Mouse (Mus musculus) CH12.LX (cell line): ENCODE measurements around the gene Haao. TPM values are rescaled to one million over a fixed set of nuclear protein-coding genes. Genes with fewer than 3 reads are reported as not detected.
"Not testable (repeated sequence)": the region's sequence is repeated elsewhere in the genome, so short reads cannot be mapped to it uniquely, and the experiment has no call there.

Experiments used
- DNase-seq: peaks from one replicate; pipeline ENCODE4 v3.0.0-alpha.2; 2013; ENCODE audit errors: extremely low read depth
- H3K27ac ChIP-seq: 2 replicates; pipeline ENCODE4 v1.5.1; 2012; ENCODE audit warnings: low read depth, mild to moderate bottlenecking, control low read depth, moderate library complexity; ENCODE audit not compliant: insufficient read depth
- H3K27me3 ChIP-seq: replicated peaks from 2 replicates; pipeline ENCODE3; 2012; ENCODE audit warnings: inconsistent platforms
- H3K36me3 ChIP-seq, 2 experiments: replicated peaks in 1 of 2; 2 replicates each; pipeline versions ENCODE3 to v1.6.1; 2012; ENCODE audit warnings: inconsistent platforms in 1 of 2, low read length in 1 of 2, mild to moderate bottlenecking in 1 of 2, mixed read lengths in 1 of 2, moderate library complexity in 1 of 2; ENCODE audit not compliant: control insufficient read depth in 1 of 2, insufficient read depth in 1 of 2
- H3K4me1 ChIP-seq, 2 experiments: 2 replicates each; pipeline ENCODE4 v1.6.1; 2012; ENCODE audit warnings: inconsistent platforms in 1 of 2, moderate library complexity in 1 of 2; ENCODE audit not compliant: insufficient read depth in 2 of 2, control insufficient read depth in 1 of 2
- H3K4me2 ChIP-seq: 2 replicates; pipeline ENCODE4 v1.6.1; 2012; ENCODE audit warnings: low read depth, mild to moderate bottlenecking, control low read depth; ENCODE audit not compliant: poor library complexity, insufficient read depth, severe bottlenecking
- H3K4me3 ChIP-seq, 3 experiments: fragments of 150-350 bp in 1 of 3; sonication (generic) in 1 of 3; replicated peaks in 1 of 3; 2 replicates each; pipeline versions ENCODE3 to v1.5.1; 2011 to 2012; ENCODE audit warnings: low read depth in 2 of 3, low read length in 2 of 3, mild to moderate bottlenecking in 2 of 3, moderate library complexity in 2 of 3, control low read depth in 1 of 3, improper control_type of control experiment in 1 of 3, inconsistent platforms in 1 of 3, mixed read lengths in 1 of 3; ENCODE audit not compliant: poor library complexity in 1 of 3
- H3K79me2 ChIP-seq: replicated peaks from 2 replicates; pipeline ENCODE4 v1.6.1; 2012; ENCODE audit warnings: mild to moderate bottlenecking, moderate library complexity; ENCODE audit not compliant: control insufficient read depth, poor library complexity, insufficient read depth, severe bottlenecking; ENCODE audit errors: extremely low read depth
- H3K9ac ChIP-seq: 2 replicates; pipeline ENCODE4 v1.6.1; 2012; ENCODE audit warnings: low read depth, mild to moderate bottlenecking, control low read depth, moderate library complexity; ENCODE audit not compliant: insufficient read depth
- H3K9me3 ChIP-seq: replicated peaks from 2 replicates; pipeline ENCODE3; 2012; ENCODE audit warnings: low read length, inconsistent platforms, mixed read lengths
- CHD1 ChIP-seq: IDR thresholded peaks from 2 replicates; pipeline ENCODE4 v1.6.1; 2012; ENCODE audit warnings: low read depth, low read length, improper control_type of control experiment, inconsistent platforms
- CTCF ChIP-seq, 2 experiments: IDR thresholded peaks in 1 of 2; conservative IDR thresholded peaks in 1 of 2; 2 replicates each; pipeline ENCODE4 v1.5.1; 2011 to 2012; ENCODE audit warnings: low read depth in 2 of 2, low read length in 2 of 2, improper control_type of control experiment in 1 of 2, inconsistent platforms in 1 of 2, mild to moderate bottlenecking in 1 of 2, moderate library complexity in 1 of 2
- ELF1 ChIP-seq: IDR thresholded peaks from 2 replicates; pipeline ENCODE4 v1.6.1; 2014; ENCODE audit warnings: low read depth, mild to moderate bottlenecking, inconsistent platforms, low read length, improper control_type of control experiment
- EP300 ChIP-seq: IDR thresholded peaks from 2 replicates; pipeline ENCODE4 v1.6.1; 2011; ENCODE audit warnings: low read length, improper control_type of control experiment
- HCFC1 ChIP-seq: IDR thresholded peaks from 2 replicates; pipeline ENCODE4 v1.6.1; 2012; ENCODE audit warnings: low read depth, mild to moderate bottlenecking, inconsistent platforms, low read length, improper control_type of control experiment
- IRF4 ChIP-seq: IDR thresholded peaks from 2 replicates; pipeline ENCODE4 v1.6.1; 2014; ENCODE audit warnings: low read depth, mild to moderate bottlenecking, inconsistent platforms, low read length, improper control_type of control experiment
- JUN ChIP-seq: IDR thresholded peaks from 2 replicates; pipeline ENCODE4 v1.6.1; 2011; ENCODE audit warnings: low read depth, mild to moderate bottlenecking, low read length, improper control_type of control experiment, moderate library complexity; ENCODE audit not compliant: insufficient read depth
- JUND ChIP-seq: conservative IDR thresholded peaks from 2 replicates; pipeline ENCODE4 v1.6.1; 2011; ENCODE audit warnings: low read depth, low read length, improper control_type of control experiment
- MAFK ChIP-seq: IDR thresholded peaks from 2 replicates; pipeline ENCODE4 v1.6.1; 2011; ENCODE audit warnings: low read length, improper control_type of control experiment; ENCODE audit not compliant: insufficient replicate concordance
- MAX ChIP-seq: IDR thresholded peaks from 2 replicates; pipeline ENCODE4 v1.6.1; 2011; ENCODE audit warnings: low read length, improper control_type of control experiment
- MAZ ChIP-seq: IDR thresholded peaks from 2 replicates; pipeline ENCODE4 v1.6.1; 2012; ENCODE audit warnings: low read depth, mild to moderate bottlenecking, inconsistent platforms, low read length, improper control_type of control experiment, moderate library complexity
- NELFE ChIP-seq: IDR thresholded peaks from 2 replicates; pipeline ENCODE4 v1.6.1; 2011; ENCODE audit warnings: low read depth, low read length, improper control_type of control experiment
- NRF1 ChIP-seq: IDR thresholded peaks from 2 replicates; pipeline ENCODE4 v1.6.1; 2014; ENCODE audit warnings: low read depth, mild to moderate bottlenecking, inconsistent platforms, low read length, improper control_type of control experiment, moderate library complexity
- SIN3A ChIP-seq: IDR thresholded peaks from 2 replicates; pipeline ENCODE4 v1.6.1; 2012; ENCODE audit warnings: low read length, improper control_type of control experiment, inconsistent platforms
- TBP ChIP-seq: conservative IDR thresholded peaks from 2 replicates; pipeline ENCODE4 v1.6.1; 2011; ENCODE audit warnings: low read depth, low read length, improper control_type of control experiment
- USF1 ChIP-seq: IDR thresholded peaks from 2 replicates; pipeline ENCODE4 v1.6.1; 2014; ENCODE audit warnings: low read depth, mild to moderate bottlenecking, inconsistent platforms, low read length, improper control_type of control experiment
- ZC3H11A ChIP-seq: IDR thresholded peaks from 2 replicates; pipeline ENCODE4 v1.6.1; 2012; ENCODE audit warnings: low read depth, mild to moderate bottlenecking, inconsistent platforms, low read length, improper control_type of control experiment
- ZKSCAN1 ChIP-seq: IDR thresholded peaks from 2 replicates; pipeline ENCODE4 v1.6.1; 2012; ENCODE audit warnings: low read depth, inconsistent platforms, low read length, improper control_type of control experiment, borderline replicate concordance
- ZNF384 ChIP-seq: IDR thresholded peaks from 2 replicates; pipeline ENCODE4 v1.6.1; 2012; ENCODE audit warnings: low read depth, low read length, improper control_type of control experiment, inconsistent platforms
- dilution Hi-C: fragments of 300-500 bp; cut with MboI; formaldehyde crosslinking; loops from 2 replicates; pipeline ENCODE4 v1.14.3; 2020; ENCODE audit warnings: low sequenced_read_pairs; ENCODE audit not compliant: extremely low pct_unique_long_range_greater_than_20kb, extremely low pct_ligation_motif_present
- in situ Hi-C: fragments of 300-500 bp; cut with MboI; formaldehyde crosslinking; loops from 3 replicates; pipeline ENCODE4 v1.14.3; 2019; ENCODE audit warnings: low sequenced_read_pairs, low pct_ligation_motif_present, low pct_unique_long_range_greater_than_20kb, mixed read lengths
- polyA plus RNA-seq: library from polyadenylated mRNA; unstranded; fragments of >175 nt; gene quantifications from 2 replicates; pipeline ENCODE4 v1.2.1, GENCODE M21; 2012; ENCODE audit warnings: low read depth; ENCODE audit not compliant: insufficient read length
- total RNA-seq, 2 experiments: library from RNA; depleted of rRNA; stranded (reverse); fragments of 300-350 nt in 1 of 2; fragments of >200 nt in 1 of 2; gene quantifications; 2 replicates each; pipeline ENCODE4 v1.2.3; 2012 to 2014

Haao gene
- total and polyA plus RNA-seq, 3 experiments, result 18.6 to 30.6 (median 19.1) TPM

DNA sequence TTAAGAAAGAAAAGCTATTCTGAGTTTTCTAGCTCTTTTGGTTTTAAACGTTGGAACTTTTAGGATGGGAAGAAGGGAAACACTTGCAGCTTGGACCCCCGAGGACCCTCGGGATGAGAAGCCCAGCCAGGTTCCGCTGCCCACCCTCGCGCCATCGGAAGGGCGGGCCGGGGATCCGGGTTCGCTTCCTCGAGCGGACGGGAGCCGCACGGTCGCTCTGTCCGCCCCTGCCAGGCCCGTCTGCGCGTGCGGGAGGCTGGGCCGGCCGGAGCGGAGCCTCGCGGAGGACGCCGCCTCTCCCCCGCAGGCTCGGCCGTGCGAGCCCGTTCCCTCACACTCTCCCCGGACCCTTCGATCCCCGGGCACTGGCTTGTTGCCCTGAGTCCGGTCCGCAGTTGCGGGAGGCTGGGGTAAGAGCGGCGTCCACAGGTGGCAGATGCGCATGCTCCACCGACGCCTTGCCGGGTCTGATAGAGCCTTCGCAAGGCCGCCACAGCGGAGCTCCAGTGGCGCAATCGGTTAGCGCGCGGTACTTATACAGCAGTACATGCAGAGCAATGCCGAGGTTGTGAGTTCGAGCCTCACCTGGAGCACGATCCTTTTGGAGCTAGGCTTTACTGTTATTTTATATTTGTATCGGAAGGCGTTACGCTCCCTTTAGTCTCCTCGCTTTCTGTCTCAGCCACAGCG, 13.8 kb upstream of the Haao start (continued):
- TF ChIP-seq SIN3A, result no peak
- 0 out of 2 replicates have a peak, but pooled peaks have one; percentile 23 for TF ChIP-seq HCFC1
- TF ChIP-seq ZC3H11A, result no peak
- no peak for TF ChIP-seq JUND
- TF ChIP-seq ZNF384, result no peak
- TF ChIP-seq MAZ, result no peak
- TF ChIP-seq TBP, result peak; percentile 99
- no peak for TF ChIP-seq CTCF (conservative IDR thresholded peaks at IDR 0.05 in 1 of 2, IDR thresholded peaks at IDR 0.05 in 1 of 2; ENCODE audit: low read depth in 2 of 2, low read length in 2 of 2)
- no peak for TF ChIP-seq CHD1
- TF ChIP-seq EP300, result no peak
- TF ChIP-seq ZKSCAN1, result no peak
- TF ChIP-seq NELFE, result 0 out of 2 replicates have a peak, but pooled peaks have one; percentile 35
- no peak for TF ChIP-seq USF1
- peak; percentile 96 for TF ChIP-seq MAFK
- TF ChIP-seq ELF1, result peak; percentile 97
- TF ChIP-seq MAX, result no peak
- peak; percentile 92 for TF ChIP-seq NRF1

DNA sequence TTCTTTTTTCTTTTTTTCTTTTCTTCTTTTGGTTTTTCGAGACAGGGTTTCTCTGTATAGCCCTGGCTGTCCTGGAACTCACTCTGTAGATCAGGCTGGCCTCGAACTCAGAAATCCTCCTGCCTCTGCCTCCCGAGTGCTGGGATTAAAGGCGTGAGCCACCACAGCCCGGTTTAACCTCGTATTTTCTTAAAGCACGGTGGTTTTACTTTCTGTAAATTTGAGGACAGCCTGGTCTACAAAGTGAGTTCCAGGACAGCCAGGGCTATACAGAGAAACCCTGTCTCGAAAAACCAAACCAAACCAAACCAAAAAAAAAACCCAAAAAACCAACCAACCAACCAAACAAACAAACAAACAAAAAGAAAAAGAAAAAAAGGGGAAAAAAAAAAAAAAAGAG, 13.2 kb upstream of the Haao start:
- dilution Hi-C loops, H3K79me2 ChIP-seq, H3K9me3 ChIP-seq, DNase-seq, H3K27ac ChIP-seq, H3K4me1 ChIP-seq, H3K27me3 ChIP-seq, H3K36me3 ChIP-seq: not testable (repeated sequence)
- Histone ChIP-seq H3K4me2 (0 out of 2 replicates have a peak overlapping the region, but pooled peaks have one; percentile 27), H3K4me3 (peak overlapping the region in 2 of 3 experiments; percentile 58 to 76), H3K9ac (0 out of 2 replicates have a peak overlapping the region, but pooled peaks have one; percentile 64)
- in situ Hi-C loops, result loop anchor here (10.0 kb wide), 1 partner anchor 586 kb away; no protein-coding TSS in a partner anchor

GRCm38 (mm10) chr17:83860224-83860623, 12.5 kb upstream of the Haao start:
- Histone ChIP-seq H3K4me1 (peaks cover 3 to 5% of the 10 kb centered on the region in 2 experiments; a peak in 3 of 4 replicates), H3K9ac (no peak overlapping the region), H3K9me3 (no peaks in the 10 kb centered on the region), H3K27me3 (no peaks in the 10 kb centered on the region), H3K27ac (no peak overlapping the region), H3K79me2 (no peaks in the 10 kb centered on the region), H3K4me2 (no peak overlapping the region), H3K4me3 (no peak overlapping the region), H3K36me3 (no peaks in the 10 kb centered on the region)
- in situ Hi-C loops, result loop anchor here (10.0 kb wide), 1 partner anchor 585 kb away; no protein-coding TSS in a partner anchor
- TF ChIP-seq IRF4 (no peak), JUN (no peak)
- dilution Hi-C loops, result no loop called here
- DNase-seq, result no peak
